Mouse (Mus musculus) MEL (cell line): ENCODE measurements around the gene Ubtf.

Experiments used
- E2F4 ChIP-seq: IDR thresholded peaks from 2 replicates; pipeline ENCODE4 v1.6.1; 2011; ENCODE audit warnings: low read depth, low read length, improper control_type of control experiment, borderline replicate concordance
- POLR2A ChIP-seq, 2 experiments: IDR thresholded peaks; 2 replicates each; pipeline ENCODE4 v1.6.1; 2011 to 2012; ENCODE audit warnings: low read length in 2 of 2, mild to moderate bottlenecking in 2 of 2, control low read depth in 1 of 2, improper control_type of control experiment in 1 of 2, low read depth in 1 of 2, moderate library complexity in 1 of 2; ENCODE audit not compliant: control insufficient read depth in 1 of 2, insufficient read depth in 1 of 2, poor library complexity in 1 of 2

- TF ChIP-seq E2F4: no peak
- TF ChIP-seq POLR2A (IDR thresholded peaks at IDR 0.05; ENCODE audit: control insufficient read depth in 1 of 2, insufficient read depth in 1 of 2, low read depth in 1 of 2, low read length in 2 of 2, poor library complexity in 1 of 2): no peak
Observed at GRCm38 (mm10) chr11:102341101-102341500, 21.6 kb upstream of the Ubtf start.
